Mouse (Mus musculus) layer of hippocampus, postnatal 10 days (tissue): Measurements from ENCODE around the gene Gm45062. TPM values are rescaled to one million over a fixed set of nuclear protein-coding genes. Genes with fewer than 3 reads are reported as not detected.
A peak's percentile ranks its signal among the peaks of the same experiment; 100 is the strongest.

Experiments used
- DNase-seq, 2 experiments: peaks; one replicate each; pipeline ENCODE4 v3.0.0; 2021; ENCODE audit warnings: low spot score in 2 of 2
- total RNA-seq, 2 experiments: library from RNA; stranded (reverse); gene quantifications; 2 replicates each; pipeline ENCODE4 v1.2.3; 2021

Gene Gm45062
- total RNA-seq, 2 experiments from 2014 or later: 1.1 to 2.3 TPM

- no peak for DNase-seq
Observed at GRCm38 (mm10) chr6:8467667-8468337, 208.6 kb downstream of the Gm45062 start.

GRCm38 (mm10) chr6:8469918-8470317 is 210.7 kb downstream of the Gm45062 start:
- no peak for DNase-seq

- no peak for DNase-seq
Observed at GRCm38 (mm10) chr6:8472125-8472524, 212.9 kb downstream of the Gm45062 start.

DNA sequence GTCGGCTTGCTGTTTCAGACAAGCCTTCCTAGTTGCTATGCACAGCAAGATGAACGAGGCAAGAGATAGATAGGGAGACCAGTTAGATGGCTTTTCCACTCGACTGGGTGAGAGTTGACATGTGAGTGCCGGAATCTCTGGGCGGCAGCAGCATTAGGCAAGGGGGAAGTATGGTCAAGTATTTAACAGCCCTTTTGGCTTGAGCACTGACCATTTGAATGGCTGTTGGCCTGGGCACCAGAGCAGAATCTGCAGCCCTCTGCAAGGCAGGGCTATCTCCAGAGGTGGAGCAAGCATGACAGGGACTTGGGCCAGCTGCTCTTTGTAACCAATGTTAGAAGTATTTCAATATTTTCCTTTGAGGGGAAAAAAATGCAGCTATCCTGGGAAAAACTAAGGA is 213.7 kb downstream of the Gm45062 start:
- DNase-seq: no peak

DNA sequence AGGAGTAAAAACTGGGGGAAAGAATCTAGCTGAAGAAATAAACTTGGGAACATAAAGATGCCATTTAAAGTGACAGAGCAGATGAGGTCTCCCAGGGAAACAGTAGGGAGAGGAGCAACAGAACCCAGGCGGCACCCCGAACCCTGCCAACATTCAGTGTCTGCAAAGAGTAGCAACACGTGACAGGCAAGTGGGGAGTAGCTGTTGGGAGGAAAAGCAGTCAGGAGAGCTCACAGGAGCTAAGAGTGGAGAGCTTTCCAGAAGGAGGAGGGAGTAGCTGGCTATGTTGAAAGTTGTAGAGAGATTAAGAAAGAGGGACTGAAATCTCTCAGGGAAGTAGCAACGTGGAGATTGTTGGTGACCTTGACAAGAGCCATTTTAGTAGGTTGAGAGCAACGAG is 214.2 kb downstream of the Gm45062 start:
- DNase-seq: peak in 1 of 2 experiments; percentile 18

- DNase-seq: no peak
Observed at GRCm38 (mm10) chr6:8474316-8474715, 215.1 kb downstream of the Gm45062 start.

- no peak for DNase-seq
Observed at GRCm38 (mm10) chr6:8474820-8475219, 215.6 kb downstream of the Gm45062 start.

DNA sequence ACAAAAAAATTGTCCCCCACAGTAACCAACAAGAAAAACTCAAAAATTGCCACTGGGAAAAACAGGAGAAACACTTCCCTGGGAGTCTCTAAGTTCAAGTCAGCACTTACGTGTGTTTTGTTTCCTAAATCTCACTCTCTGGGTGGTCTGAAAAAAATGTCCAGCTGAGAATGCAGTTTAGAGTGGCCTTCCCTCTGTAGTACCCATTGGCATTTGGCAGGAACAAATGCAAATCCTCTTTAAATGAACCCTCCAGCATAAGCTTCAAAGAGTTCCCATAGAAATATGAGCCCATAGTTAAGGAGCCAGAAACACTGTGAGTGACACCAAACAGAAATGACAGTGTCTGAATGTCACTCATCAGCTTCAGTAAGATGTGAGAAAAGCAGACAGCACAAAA is 219.9 kb downstream of the Gm45062 start:
- no peak for DNase-seq

DNA sequence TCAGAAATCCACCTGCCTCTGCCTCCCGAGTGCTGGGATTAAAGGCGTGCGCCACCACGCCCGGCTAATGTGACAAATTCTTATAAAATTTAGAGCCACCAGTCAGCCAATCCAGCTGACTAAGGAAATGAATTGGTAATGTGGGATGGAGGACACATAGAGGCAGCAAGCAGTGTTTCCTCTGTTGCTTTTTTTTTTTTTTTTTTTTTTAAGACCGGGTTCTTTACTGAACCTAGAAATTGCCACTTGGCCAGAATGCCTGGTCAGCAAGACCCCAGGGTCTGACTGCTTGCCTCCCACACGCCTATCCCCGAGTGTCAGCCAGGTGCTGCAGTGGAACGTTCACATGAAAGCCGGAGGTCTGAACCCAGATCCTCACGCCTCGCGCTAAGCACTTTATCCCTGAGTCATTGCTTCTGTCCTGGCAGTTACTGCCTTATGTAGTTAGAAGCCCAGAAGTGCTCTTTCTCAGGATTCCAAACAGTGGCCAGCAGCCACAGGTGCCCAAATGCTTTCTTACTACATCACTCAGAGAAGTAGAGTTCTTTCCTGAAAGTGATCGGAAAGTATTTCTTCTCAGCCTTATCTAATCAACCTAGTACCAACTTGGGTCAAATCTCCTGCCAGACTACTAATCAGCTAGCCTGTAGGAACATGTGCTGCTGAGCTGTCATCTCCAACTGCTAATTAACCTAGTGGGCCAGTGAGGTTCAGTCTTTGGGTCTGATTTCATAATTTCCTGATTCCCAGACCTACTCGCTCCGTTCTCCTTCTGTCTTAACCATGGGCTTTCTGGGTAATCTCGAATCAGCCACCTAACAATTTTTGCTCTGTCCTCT is 225.4 kb downstream of the Gm45062 start:
- DNase-seq: no peak

DNA sequence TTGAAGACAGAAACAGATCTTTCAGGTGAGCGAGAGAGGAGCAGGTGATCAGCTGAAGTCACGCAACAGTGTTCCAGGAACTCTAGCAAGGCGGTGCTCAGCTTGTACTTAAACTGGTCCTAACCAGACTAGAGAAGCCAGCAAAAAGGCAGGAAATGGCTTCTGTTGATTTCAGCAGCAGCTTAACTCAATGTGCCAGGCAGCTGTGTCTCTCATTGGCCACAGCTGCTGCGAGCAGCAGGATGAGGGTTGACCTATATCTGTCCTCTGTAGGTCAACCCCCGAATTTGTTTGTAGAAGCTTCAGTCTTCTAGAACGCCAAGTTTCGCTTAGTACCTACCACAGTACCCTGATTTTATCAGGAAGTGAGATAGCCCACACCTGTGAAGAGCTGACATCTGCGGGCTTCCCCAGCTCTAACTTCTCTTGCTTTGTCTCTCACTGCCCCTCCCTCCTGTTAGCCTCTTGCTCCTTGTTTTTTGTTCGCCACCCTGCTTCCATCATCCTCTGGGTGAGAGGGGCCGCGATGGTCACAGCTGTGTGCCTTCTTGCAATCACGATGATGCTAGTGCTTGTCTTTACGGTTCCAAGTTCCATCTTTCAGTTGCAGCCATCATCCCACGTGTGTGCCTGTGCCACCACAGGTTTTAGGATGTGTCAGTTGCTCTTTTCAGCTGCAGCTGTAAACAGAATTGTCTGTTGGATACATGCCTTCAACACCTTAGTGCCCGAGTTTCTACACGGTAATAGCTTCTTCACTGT is 226.3 kb downstream of the Gm45062 start:
- DNase-seq: no peak

GRCm38 (mm10) chr6:8486391-8487043 is 227.3 kb downstream of the Gm45062 start:
- no peak for DNase-seq

GRCm38 (mm10) chr6:8487044-8487853 is 228.0 kb downstream of the Gm45062 start:
- DNase-seq: peak in 1 of 2 experiments; percentile 10

GRCm38 (mm10) chr6:8488249-8488648 is 229.0 kb downstream of the Gm45062 start:
- no peak for DNase-seq

- DNase-seq: no peak
Observed at GRCm38 (mm10) chr6:8489266-8489665, 230.0 kb downstream of the Gm45062 start.

DNA sequence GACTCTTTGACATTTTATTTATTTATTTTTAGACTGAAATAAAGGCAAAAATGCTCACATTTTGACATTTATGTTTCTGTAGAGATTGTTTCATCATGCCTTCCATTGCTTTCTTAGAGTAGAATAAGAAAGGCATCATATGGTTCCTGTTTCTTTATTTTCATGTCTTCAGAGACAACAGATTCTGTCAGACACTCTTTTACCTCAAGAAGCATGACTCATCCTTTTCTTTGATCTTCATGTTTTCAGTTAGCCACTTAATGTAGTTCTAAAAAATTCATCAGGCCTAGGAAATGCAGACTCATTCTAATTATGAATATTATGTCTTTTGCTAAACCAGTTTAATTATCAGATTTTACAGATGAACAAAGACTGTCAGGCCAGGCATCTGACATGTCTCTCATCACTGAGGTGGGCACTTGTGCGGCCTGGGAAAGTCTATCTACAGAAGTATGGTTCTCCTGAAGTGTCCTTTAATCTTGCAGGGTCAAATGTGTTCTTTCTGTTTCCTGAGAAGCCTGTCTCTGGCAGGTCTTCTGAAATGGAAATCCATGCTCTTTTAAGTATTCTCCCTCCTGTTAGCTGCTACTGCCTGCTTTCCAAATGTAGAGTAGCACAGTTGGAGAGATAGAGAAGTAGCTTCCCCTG is 230.8 kb downstream of the Gm45062 start:
- DNase-seq: no peak

DNA sequence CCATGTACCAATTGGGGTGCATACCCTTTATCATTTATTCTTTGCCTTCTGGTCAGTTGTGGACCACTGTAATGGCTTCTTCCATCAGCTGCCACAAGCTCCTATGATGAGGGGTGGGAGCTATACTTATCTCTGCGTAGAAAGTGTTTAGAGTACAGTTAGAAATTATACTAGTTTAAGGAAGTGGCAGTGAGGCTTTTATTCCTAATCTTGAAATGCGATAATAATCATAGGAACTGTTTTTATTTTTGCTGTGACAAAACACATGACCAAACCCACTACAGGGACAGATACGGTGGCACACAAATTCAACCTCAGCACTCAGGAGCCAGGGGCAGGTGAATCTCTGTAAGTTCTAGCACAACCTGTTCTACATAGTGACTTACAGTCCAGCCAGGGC is 233.0 kb downstream of the Gm45062 start:
- DNase-seq: no peak

- DNase-seq: no peak
Observed at GRCm38 (mm10) chr6:8495109-8495826, 236.0 kb downstream of the Gm45062 start.

DNA sequence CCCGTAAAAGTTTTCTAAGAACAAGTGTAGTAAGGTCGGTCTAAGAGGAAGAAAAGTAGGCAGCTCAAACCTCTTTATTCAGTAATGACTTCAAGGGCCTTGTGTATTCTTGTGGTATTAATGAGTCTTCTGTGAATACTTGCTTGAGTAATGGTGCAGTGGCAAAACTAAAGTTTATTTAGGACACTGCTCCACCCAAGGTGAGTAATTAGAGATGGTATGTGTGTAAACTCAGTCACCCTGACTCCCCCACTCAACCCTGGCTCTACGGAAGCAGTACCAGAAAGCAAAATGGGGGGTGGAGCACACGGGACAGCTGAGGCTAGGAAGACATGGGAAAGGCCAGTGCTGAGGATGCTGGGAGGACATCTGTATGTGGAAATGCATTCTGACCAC is 236.6 kb downstream of the Gm45062 start:
- DNase-seq: no peak

- DNase-seq: no peak
Observed at GRCm38 (mm10) chr6:8497234-8497867, 238.1 kb downstream of the Gm45062 start.
